Mouse (Mus musculus): ENCODE results near the gene F10.

F10 gene

DNA sequence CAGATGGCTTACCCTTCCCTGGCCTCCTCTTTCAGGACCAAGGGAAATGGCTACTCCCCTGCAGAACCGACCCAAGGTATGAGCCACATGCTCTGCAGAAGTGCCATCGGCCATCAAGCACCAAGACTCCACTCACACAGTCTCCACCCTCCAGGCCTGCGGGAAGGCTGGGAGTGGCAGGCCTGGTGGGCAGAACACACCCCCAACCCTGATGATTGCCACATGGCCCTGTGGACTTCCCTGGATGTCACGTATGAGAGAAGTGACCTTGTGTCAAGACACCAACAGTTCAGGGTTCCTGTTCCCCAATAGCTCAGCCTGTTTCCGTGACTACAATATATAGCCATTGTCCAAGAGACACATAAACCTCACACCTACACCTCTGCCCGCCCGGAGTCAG is at the start of gene F10:
Gene F10, plus strand, starts transcription at position 294 of the 400 bp plus-strand sequence.
- DNase-seq (ENCODE audit: low spot score): no peak

DNA sequence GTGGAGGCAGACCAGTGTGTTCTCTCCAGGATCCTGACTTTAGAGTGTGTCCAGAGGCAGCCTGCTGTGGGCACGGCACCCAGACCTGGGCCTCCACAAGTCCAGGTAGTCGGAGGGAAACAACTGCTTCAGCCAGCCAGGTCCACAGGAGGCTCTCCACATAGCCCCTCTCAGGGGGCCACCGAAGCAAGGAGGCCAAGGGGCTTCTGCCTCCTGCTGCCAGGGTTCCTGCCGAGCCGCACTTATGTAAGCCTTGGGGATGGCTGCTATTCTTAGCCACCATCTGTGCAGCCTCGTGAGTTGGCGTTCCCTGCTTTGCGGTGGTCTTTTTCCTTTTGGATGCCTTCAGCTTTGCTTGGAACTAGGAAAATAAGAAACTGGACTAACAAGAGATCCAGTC is 49.5 kb upstream of the F10 start:
- DNase-seq (ENCODE audit: low spot score): no peak

DNA sequence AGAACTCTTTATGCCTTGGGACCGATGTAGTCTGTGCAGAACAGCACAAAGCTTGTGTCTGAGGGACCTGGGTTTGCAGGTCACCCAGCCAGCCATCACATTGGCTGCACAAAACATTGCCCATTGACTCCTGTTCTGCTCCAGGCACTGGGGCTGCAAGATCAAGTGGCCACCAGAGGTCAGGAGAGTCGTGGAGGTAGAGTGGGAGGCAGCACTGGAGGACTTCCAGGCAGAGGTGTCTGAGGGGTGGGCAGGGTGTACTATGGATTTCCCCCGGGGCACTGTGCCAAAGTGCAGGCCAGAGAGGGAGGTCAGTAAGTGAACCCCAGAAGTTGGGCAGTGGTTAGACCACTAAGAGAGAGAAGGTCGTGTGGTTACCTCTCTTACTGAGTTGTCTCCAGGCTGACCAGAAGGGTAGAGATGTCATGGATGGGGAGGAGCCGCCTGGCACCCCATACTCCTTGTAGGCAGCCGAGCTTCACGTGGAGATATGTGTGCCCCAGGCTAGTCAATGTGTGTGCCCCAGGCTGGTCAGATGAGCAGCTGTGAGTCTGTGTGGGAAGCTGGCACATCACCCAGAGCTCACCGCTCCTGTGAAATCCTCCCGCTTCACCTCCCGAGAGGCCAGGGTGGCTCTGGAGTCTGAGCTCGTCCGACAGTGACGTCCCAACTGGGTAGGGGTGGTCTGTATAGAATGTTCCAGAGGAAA is 48.2 kb upstream of the F10 start:
- DNase-seq (ENCODE audit: low spot score): no peak

DNA sequence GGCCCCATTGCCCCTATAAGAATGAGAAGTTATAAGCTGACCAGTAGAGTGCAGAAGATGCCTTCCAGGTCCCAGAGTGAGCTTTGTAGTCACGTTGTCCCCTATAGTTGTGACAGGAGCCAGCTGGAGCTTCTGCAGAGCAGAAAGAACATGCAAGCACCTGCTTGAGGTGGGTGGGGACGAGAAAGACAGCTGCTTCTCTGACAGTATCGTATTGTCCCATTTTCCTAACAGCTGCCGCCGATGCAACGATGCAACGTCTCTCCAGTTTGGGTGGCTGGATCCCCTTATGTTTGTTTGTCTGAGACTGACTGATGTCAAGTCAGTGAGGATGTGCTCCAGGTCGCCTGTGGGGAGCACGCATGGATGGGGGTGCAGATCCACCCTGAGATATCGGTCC is 45.7 kb upstream of the F10 start:
- DNase-seq (ENCODE audit: low spot score): no peak

DNA sequence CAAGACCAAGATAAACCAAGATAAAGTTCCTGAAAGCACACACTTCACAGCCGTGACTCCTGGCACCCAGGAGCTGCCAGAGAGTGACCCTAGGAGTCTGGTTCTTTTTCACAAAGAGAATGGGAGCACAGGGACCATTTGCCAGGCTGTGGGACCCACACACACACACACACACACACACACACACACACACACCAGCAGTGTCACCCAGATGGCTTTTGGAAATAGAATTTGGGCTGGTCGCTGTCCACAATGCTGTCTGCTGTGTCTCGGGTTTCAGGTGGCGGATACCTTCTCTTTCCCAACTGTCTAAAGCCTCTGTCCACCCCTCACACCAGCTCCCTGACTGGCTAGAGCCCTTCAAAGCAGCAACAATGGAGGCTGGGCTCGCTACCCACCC is 42.6 kb upstream of the F10 start:
- no peak for DNase-seq (ENCODE audit: low spot score)

DNA sequence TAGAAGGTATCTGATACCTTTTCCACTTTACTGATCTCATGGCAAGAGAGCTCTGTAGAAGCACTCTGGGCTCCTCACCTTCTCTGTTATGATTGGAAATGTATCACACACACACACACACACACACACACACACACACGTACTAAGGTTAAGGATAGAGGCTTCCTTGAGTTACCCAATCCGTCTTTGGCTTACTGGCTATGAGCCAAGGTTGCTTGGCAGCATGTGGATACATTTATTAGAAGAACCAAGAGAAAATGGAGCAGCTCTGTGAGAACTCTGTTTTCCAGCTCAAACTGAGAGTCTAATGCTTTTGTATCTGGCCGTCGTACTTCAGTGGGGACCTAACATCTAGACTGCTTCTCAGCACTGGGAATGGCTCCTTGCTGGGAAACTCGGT is 41.6 kb upstream of the F10 start:
- DNase-seq (ENCODE audit: low spot score): no peak

DNA sequence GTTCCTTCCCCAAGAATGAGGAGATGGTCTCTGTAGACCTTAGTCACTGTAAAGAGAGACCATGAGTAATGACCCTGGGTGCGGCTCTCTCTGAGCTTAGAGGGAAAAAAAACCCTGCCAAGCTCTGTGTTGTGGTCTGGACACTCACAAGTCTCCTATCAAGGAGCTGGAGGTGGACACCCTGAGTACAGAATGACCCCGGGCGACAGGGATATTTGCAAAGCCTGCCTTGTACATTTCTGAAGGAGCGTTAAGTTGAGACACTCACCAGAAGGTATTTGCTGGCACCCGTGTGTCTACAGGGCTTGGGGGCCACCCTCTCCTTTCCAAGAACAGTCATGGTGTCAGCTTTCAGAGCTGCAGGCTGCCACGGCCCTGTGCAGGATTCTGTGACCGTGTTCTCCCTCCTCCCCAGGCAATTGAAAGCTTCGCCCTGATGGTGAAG is 40.3 kb upstream of the F10 start:
- DNase-seq (ENCODE audit: low spot score): no peak

DNA sequence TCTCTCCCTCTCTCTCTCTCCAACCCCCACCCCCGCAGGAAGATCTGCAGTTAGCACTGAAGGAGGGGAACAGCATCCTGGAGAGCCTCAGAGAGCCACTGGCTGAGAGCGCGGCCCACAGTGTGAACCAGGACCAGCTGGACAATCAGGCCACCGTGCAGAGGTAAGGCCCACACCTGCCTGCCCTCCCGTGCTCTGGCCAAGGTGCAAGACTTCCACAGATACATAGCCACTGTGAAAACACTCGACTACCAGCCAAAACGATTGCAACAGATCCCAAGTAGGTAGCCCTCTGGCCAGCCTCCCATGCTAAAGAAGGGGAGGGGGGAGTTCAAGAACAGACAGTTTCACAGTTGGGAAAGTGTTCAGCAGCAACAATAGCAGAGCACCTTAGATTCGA is 38.8 kb upstream of the F10 start:
- DNase-seq (ENCODE audit: low spot score): no peak

DNA sequence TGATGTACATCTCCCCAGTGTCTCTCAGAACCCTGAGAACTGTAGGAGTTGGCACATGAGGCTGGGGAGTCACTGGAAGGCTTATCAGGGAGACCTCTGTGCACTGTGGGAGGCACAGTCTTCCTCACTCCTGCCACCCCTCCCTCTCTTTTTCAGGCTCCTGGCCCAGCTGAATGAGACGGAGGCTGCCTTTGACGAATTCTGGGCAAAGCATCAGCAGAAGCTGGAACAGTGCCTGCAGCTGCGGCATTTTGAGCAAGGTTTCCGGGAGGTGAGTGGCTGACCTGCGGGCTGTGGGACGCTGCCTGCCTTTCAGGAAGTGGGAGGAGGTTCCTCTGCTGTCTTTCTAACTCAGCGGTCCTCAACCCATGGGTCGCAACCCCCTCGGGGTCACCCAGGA is 37.3 kb upstream of the F10 start:
- DNase-seq (ENCODE audit: low spot score): no peak

DNA sequence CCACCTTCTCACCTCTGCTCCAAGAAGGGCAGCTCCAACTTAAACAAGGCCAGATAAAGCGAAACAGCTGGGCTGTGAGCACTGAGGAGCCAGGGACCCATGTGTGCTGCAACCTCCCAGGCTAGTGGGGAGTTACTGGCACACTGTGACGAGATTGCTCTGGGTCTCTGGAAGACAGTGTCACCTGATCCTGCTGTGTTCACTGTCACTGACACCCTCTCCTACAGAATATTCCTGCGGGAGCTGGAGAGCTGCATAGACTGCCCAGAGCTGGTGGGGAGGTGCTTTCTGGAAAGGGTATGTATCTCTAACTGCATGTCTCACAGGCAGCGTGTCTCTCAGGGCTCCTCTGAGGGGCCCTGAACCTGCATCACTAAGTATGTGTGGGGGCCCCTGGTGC is 29.6 kb upstream of the F10 start:
- no peak for DNase-seq (ENCODE audit: low spot score)

DNA sequence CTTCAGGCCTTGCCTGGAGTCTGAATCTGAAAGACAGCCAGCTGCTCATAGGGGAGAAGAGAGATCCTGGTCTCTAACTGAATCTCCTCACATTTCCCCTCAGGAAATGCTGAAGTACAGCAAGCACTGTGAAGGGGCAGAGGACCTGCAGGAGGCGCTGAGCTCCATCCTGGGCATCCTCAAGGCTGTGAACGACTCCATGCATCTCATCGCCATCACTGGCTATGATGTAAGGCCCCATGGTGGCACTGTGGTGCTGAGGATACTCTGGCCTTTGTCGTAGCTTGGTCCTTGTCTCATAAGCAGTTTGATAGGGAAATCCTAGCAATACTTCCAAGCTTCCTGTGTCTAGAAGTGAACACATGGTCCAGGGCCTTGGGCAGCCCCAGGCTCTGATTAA is 26.8 kb upstream of the F10 start:
- DNase-seq (ENCODE audit: low spot score): no peak

DNA sequence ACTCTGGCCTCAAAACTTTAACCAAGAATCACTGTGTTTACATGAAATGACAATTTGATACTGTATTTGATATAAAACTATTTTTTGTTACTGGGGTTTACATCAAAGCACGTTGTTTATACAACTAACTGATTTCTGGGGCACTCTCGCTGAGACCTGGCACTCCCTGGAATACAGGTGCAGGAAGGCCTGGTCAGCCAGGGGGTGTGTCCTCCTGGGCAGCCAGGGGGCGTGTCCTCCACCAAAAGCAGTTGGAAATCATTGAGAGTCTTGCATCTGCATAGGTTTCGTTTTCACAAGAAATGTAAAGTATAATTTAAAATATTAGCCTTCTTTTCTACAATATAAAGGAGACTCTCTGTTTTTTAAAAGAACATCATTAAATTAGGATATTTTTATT is 17.5 kb upstream of the F10 start:
- no peak for DNase-seq (ENCODE audit: low spot score)

DNA sequence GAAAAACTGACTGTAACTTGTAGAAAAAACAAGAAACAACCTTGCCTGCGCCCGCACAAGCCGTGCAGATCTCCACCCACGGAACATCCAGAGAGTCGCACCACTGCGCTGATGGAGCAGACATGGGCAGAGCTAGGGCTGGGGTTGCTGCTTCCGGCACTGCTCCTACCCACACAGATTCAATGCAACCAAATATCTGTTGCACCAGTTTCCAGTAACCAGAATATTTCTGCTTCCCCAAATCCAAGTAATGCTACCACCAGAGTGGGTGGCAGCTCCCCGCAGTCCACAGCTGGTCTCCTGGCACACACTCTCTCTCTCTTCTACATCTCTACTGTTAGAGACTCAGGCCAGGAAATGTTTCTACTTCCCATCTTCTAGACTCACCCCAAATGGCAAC is 15.3 kb upstream of the F10 start:
- no peak for DNase-seq (ENCODE audit: low spot score)

DNA sequence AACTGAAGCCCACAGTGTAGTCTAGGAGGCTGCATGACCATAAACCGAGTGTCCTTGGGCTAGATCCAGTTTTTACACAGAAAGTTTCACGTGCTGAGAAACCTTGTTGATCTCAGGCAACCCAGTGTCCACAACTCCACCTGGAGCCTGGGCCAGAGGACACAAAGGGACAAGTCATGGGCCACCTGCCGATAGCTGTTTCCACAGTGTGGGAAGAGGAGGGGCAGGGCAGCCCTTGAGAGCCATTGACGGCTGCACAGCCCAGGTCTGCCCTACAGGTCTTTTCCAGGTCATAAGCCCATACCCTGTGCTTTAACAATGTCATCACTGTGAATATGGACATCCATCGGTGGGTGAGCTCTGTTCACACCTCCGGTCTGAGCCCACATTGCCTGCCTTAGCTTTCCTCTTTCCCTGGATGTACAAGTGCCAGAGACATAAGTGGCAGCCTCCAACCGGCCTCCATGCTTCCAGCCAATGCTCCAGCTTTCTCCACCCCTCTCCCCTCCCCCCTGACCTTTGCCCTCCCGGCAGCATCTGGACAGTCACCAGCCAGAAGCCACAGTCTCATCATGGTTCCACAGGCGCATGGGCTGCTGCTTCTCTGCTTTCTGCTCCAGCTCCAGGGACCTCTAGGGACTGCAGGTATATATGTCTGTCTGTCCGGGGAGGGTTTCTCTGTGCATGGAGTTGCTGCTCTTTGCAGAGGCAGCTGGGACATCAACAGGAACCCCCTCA is 11.5 kb upstream of the F10 start, which contains the start of gene F7:
Gene F7, plus strand, starts transcription at position 548 of the 738 bp plus-strand sequence.
- peak; percentile 84 for DNase-seq (ENCODE audit: low spot score)

DNA sequence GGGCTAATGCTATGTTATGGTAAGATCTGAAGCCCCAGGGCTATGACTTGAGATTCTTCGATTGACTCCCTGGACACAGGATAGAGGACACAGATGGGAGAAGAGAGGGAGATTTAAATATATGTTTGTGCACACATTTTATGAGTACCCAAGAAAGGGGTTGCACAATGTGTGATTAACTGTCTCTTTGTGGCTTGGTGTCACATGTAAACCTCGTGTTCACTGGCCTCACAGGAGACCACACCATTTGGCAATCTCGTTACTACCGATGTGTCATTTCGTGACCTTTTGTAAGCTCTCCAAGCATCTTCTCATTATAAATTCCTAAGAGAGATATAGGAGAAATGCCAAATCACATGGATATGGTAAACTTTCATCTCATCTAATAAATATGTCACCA is 9.5 kb upstream of the F10 start:
- DNase-seq (ENCODE audit: low spot score): no peak

DNA sequence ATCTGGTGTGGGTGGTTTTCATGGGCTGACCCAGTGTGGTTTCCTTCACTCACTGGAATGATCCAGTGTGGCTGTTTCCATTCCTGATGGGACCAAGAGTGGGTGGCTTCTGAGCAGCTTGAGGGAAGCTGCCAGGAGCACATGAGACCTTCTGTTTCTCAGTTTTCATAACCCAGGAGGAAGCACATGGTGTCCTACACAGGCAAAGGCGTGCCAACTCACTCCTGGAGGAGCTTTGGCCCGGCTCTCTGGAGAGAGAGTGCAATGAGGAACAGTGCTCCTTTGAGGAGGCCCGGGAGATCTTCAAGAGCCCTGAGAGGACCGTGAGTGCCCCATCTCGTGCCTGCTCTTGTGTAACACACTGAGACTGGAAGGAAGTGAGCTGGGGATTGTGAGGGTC is 8.6 kb upstream of the F10 start:
- DNase-seq (ENCODE audit: low spot score): no peak

DNA sequence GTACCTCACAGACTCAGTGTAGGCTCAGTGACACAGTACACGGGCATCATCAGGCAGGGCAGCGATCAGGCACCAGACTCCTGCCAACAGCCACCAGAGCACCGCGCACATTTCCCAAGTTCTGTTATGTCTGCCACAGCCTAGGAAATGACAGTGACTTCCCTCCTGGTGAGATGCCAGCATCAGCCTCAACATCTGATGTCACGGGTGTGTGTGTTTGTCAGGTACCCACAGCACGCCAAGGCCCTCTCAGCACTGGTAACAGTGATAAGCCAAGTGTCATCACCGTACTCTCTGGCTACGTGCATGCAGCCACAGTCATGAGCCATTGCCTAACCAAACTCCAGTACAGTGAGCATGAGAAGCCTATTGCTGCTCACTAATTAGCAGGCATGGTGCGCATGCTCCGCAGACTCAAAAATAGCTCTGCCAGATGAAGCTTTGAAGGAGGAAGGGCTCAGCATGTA is 729 bp upstream of the F10 start:
- DNase-seq (ENCODE audit: low spot score): no peak

DNA sequence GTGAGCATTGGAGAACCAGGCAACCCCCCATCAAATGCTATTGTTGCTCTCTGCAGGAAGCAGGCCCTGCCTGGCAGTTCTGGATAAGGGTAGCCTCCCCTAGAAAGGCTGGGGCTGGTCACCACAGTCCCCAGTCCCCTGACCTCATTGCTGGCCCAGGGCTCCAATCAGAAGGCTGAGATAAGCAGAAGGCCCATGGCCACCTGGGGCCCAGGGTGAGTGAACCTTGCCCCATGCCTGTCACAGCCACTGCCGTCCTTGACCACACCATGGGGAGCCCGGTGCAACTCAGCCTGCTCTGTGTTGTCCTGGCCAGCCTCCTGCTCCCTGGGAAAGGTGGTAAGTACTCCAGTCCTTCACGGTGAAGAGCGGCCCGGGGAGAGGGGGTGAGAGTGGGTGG is 461 bp downstream of the F10 start:
- DNase-seq (ENCODE audit: low spot score): peak; percentile 83

DNA sequence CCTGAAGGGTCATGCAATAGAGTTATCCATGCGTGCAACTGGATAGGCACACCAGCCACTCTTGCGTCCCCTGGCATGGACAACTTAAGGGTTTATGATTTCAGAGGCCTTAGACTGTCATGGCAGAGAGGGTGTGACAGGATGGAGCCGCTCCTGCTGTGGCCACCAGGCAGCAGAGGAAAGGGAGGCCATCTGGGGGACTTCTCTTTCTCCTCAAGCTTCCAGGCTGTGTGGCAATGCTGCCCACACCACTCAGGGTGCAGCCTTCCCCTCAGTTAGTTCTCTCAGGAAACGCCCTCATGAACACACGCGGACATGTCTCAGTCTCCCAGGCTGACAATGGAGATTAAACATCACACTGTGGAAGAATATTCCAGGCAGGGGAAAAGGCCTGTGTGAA is 1.9 kb downstream of the F10 start:
- DNase-seq (ENCODE audit: low spot score): no peak

DNA sequence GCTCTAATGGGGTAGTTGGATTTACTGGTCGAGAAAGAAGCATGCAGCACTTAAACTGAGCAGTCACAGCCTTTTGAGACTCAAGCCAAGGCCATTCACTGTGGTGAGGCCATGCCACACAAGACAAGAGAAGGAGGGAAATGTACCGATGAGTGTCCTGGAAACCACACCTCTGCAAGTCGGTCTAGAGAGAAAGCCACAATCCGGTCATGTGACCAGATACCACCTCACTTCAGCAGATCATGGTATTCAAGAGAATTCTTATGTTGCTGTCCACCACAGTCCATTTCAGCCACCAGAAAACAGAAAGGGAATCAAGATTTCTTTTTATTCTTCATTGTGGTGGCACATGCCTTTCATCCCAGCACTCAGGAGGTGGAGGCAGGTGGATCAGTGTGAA is 4.4 kb downstream of the F10 start:
- DNase-seq (ENCODE audit: low spot score): no peak

DNA sequence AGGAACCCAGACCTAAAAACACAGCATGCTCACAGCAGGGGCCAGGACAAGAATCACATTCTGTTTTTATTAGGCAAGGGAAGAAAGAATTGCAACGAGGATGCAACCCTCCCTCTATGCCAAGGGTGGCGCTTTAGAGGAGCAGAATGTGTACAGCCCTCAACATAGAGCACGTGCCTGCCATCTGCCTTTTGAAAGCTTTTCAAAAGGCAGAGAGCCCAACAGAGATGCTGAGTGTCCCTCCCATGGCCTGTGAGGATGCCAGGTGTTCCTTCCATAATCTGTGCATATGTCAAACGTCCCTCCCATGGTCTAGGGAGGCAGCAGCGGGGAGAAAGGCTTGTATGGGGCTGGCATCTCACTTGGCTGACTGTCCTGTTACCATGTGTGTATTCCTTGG is 10.5 kb downstream of the F10 start:
- DNase-seq (ENCODE audit: low spot score): no peak

DNA sequence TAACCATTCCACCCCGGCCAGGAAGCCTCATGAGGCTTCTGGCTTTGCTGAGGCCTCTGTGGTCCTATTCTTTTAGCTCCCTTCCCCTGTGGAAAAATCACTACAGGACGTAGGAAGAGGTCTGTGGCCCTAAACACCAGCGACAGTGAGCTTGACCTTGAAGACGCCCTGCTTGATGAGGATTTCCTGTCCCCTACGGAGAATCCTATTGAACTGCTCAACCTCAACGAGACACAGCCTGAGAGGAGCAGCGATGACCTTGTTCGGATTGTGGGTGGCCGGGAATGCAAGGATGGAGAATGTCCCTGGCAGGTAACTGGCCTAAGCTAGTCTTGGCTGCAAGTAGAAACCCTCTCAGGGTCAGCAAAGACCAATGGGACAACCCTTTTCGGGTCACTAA is 13.4 kb downstream of the F10 start:
- no peak for DNase-seq (ENCODE audit: low spot score)

DNA sequence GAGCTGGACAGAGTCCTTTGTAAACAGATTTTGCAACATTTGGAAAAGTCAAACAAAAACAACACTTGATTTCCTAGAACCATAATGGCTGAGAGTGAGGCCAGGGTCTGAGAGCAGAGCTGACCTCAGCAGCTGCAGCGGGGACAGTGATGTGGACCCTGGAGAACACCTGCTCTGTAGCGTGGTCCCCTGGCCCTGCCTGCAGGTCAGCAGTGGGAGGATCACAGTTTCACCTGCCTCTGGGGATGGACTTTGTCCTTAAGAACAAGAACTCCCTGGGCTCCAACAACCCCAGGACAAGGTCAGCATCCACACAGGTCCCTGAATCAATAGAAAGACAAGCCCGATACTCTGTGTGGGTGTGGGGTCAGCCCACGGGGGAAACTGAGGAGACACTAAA is 20.2 kb downstream of the F10 start:
- peak; percentile 90 for DNase-seq (ENCODE audit: low spot score)

Data from yolk sac, embryonic 10.5 days (tissue).